20 mouse cellular contexts compared by ENCODE assay signal in genomic region chr17:81045115-81045514, GRCm38 (mm10). TPM values are rescaled to one million over a fixed set of nuclear protein-coding genes. Genes with fewer than 3 reads are reported as not detected.
DNase-seq lines count a peak whose midpoint lies in the region; ATAC-seq and TF ChIP-seq lines count a peak whose summit lies in the region.
"Had no signal": no experiment of that assay in that cellular context is flagged by ENCODE, and none has a peak within 500 bp of the region (broad histone marks: within the 10 kb centered on the region; RNA-seq: fewer than 3 reads in every experiment).

No protein-coding gene starts in this region.

- TF ChIP-seq CTCF in MEL (IDR thresholded peaks at IDR 0.05 in 2 of 3, conservative IDR thresholded peaks at IDR 0.05 in 1 of 3; ENCODE audit: control insufficient read depth in 1 of 3, insufficient read depth in 1 of 3, low read depth in 2 of 3, low read length in 3 of 3, poor library complexity in 1 of 3, severe bottlenecking in 1 of 3), result no peak

- H3K9ac ChIP-seq in MEL (ENCODE audit: control insufficient read depth, low read depth, low read length, poor library complexity, severe bottlenecking), result no peak overlapping the region
- H3K9ac ChIP-seq: embryonic facial prominence, embryonic 13.5 days; forebrain, embryonic 12.5 days; forebrain, embryonic 15.5 days; heart, embryonic 12.5 days; heart, embryonic 15.5 days; hindbrain, embryonic 14.5 days; intestine, embryonic 15.5 days had no signal

- peaks cover 5 to 14% of the 10 kb centered on the region in 2 experiments for H3K36me3 ChIP-seq in MEL (ENCODE audit: control insufficient read depth in 1 of 2, insufficient read depth in 2 of 2, low read length in 2 of 2)
- H3K36me3 ChIP-seq: intestine, embryonic 15.5 days had no signal

- ATAC-seq in inflammation-experienced regulatory T-cells, adult 6 months, result peak; percentile 76
- no peak for ATAC-seq in cerebellum, adult (ENCODE audit: insufficient number of reproducible peaks, low FRiP score, low TSS enrichment)
- ATAC-seq: hindbrain, postnatal 0 days; intestine, embryonic 15.5 days had no signal

- no peak overlapping the region for H3K4me3 ChIP-seq in MEL (ENCODE audit: control insufficient read depth in 1 of 2, insufficient read depth in 1 of 2, low read depth in 2 of 2, low read length in 2 of 2)
- H3K4me3 ChIP-seq: embryonic facial prominence, embryonic 10.5 days; embryonic facial prominence, embryonic 13.5 days; erythroblast, embryonic 14.5 days; forebrain, embryonic 12.5 days; forebrain, embryonic 15.5 days; heart, embryonic 12.5 days; heart, embryonic 15.5 days; hindbrain, embryonic 10.5 days; intestine, embryonic 15.5 days had no signal

- no peaks in the 10 kb centered on the region for H3K79me2 ChIP-seq in MEL (ENCODE audit: control insufficient read depth, insufficient read depth, low read length, poor library complexity)

- TF ChIP-seq POLR2A in MEL (IDR thresholded peaks at IDR 0.05; ENCODE audit: control insufficient read depth in 1 of 2, insufficient read depth in 1 of 2, low read depth in 1 of 2, low read length in 2 of 2, poor library complexity in 1 of 2), result no peak

- peaks cover 5 to 6% of the 10 kb centered on the region in 2 experiments; a peak in 3 of 4 replicates for H3K4me1 ChIP-seq in MEL (ENCODE audit: control insufficient read depth in 1 of 2, insufficient read depth in 2 of 2, low read length in 2 of 2)
- H3K4me1 ChIP-seq: forebrain, embryonic 12.5 days; forebrain, embryonic 15.5 days had no signal

- TF ChIP-seq EP300 in MEL (IDR thresholded peaks at IDR 0.05; ENCODE audit: low read depth in 1 of 2, low read length in 2 of 2), result peak; percentile 15 to 27; a peak in 1 of 4 replicates

- no peaks in the 10 kb centered on the region for H3K27me3 ChIP-seq in MEL (ENCODE audit: control insufficient read depth in 1 of 2, insufficient read depth in 2 of 2, low read length in 2 of 2)
- H3K27me3 ChIP-seq: embryonic facial prominence, embryonic 13.5 days; forebrain, embryonic 12.5 days; forebrain, embryonic 15.5 days; heart, embryonic 12.5 days; heart, embryonic 15.5 days; intestine, embryonic 15.5 days had no signal

- no peak overlapping the region; the same call in 1 of the 2 replicates for H3K27ac ChIP-seq in MEL (ENCODE audit: control insufficient read depth, low read depth, low read length)
- H3K27ac ChIP-seq: embryonic facial prominence, embryonic 10.5 days; embryonic facial prominence, embryonic 13.5 days; forebrain, embryonic 12.5 days; forebrain, embryonic 15.5 days; heart, embryonic 15.5 days; hindbrain, embryonic 10.5 days; hindbrain, embryonic 14.5 days; hindbrain, postnatal 0 days; intestine, embryonic 15.5 days had no signal

- DNase-seq in CD4-positive, CD25-positive, alpha-beta regulatory T cell, adult 2 months (ENCODE audit: low read depth, low spot score), result peak; percentile 39
- DNase-seq in MEL (ENCODE audit: low read depth, low spot score), result peak; percentile 32
- no peak for DNase-seq in layer of hippocampus, adult 9-11 months
- no peak for DNase-seq in natural killer cell, adult 2 months (ENCODE audit: low spot score in 2 of 2)
- DNase-seq: cerebellum, adult 11 months; cerebellum, adult 9-11 months; gastrocnemius, postnatal 25 days had no signal

- H3K9me3 ChIP-seq in MEL (replicated peaks; ENCODE audit: insufficient read depth, low read length), result no peaks in the 10 kb centered on the region
- H3K9me3 ChIP-seq: embryonic facial prominence, embryonic 10.5 days; embryonic facial prominence, embryonic 13.5 days; forebrain, embryonic 12.5 days; forebrain, embryonic 15.5 days; heart, embryonic 12.5 days; heart, embryonic 15.5 days; hindbrain, embryonic 10.5 days; intestine, embryonic 15.5 days had no signal

- no peak for TF ChIP-seq RAD21 in MEL (IDR thresholded peaks at IDR 0.05; ENCODE audit: low read depth, low read length)

TF ChIP-seq in MEL, 35 proteins besides CTCF, POLR2A, EP300 and RAD21:
- no peak for TF ChIP-seq USF1 (IDR thresholded peaks at IDR 0.05; ENCODE audit: low read depth, low read length)
- TF ChIP-seq HCFC1 (IDR thresholded peaks at IDR 0.05; ENCODE audit: low read depth, low read length), result 0 out of 2 replicates have a peak, but pooled peaks have one; percentile 21
- TF ChIP-seq KAT2A (conservative IDR thresholded peaks at IDR 0.05; ENCODE audit: low read depth, low read length), result no peak
- TF ChIP-seq MYC (IDR thresholded peaks at IDR 0.05; ENCODE audit: low read depth, low read length), result no peak
- 0 out of 2 replicates have a peak, but pooled peaks have one; percentile 9 for TF ChIP-seq TCF12 (IDR thresholded peaks at IDR 0.05; ENCODE audit: low read depth, low read length)
- no peak for TF ChIP-seq CHD1 (IDR thresholded peaks at IDR 0.05; ENCODE audit: low read depth, low read length)
- 0 out of 2 replicates have a peak, but pooled peaks have one; percentile 19 for TF ChIP-seq ETS1 (IDR thresholded peaks at IDR 0.05; ENCODE audit: low read depth, low read length)
- no peak for TF ChIP-seq POLR2AphosphoS2 (IDR thresholded peaks at IDR 0.05; ENCODE audit: low read length)
- TF ChIP-seq BHLHE40 (IDR thresholded peaks at IDR 0.05; ENCODE audit: borderline replicate concordance, low read depth, low read length), result no peak
- TF ChIP-seq GATA1 (IDR thresholded peaks at IDR 0.05; ENCODE audit: low read depth, low read length), result peak; percentile 37

RNA-seq across cellular contexts. Expression of gene Thumpd2, which starts 19.8 kb away (rescaled TPM):
- 15.5 and 15.8 TPM in 2 replicates for total RNA-seq in MEL (2012; rRNA removed)
- 10 to 100 TPM in 1 of 2 experiments, not detected in 1; 15.1 TPM for polyA plus RNA-seq in MEL (2012; ENCODE audit: insufficient read depth in 1 of 2, insufficient read length in 2 of 2, low read depth in 1 of 2, low replicate concordance in 2 of 2, missing spikeins in 1 of 2)
- 10 to 100 TPM in 2 of 3 experiments, 1 to 10 TPM in 1; 8.4 to 14.2 (median 12.5) TPM for polyA plus RNA-seq in inflammation-experienced regulatory T-cells, adult 6 months (2017; shearing (Covaris generic))
- polyA plus RNA-seq: erythroblast, embryonic 14.5 days had no signal

Comparison
In these comparisons a context has a peak if more than half of its experiments do, and no peak if none do; other contexts are left out.
1. DNase-seq: peak in CD4-positive, CD25-positive, alpha-beta regulatory T cell, adult 2 months (single experiment) and MEL (single experiment); none in layer of hippocampus, adult 9-11 months (single experiment) and natural killer cell, adult 2 months (0 of 2).